Mouse (Mus musculus) olfactory bulb, adult 2 months (tissue): Measurements from ENCODE around the gene Klhdc8b. TPM values are rescaled to one million over a fixed set of nuclear protein-coding genes. Genes with fewer than 3 reads are reported as not detected.

Experiments
- H3K27ac ChIP-seq: fragments of 200-500 bp; 2 replicates; pipeline ENCODE4 v1.5.1; 2012; ENCODE audit warnings: low read depth, low read length; ENCODE audit not compliant: insufficient read depth
- H3K4me1 ChIP-seq: fragments of 200-500 bp; 2 replicates; pipeline ENCODE4 v1.6.1; 2012; ENCODE audit warnings: low read length; ENCODE audit not compliant: control insufficient read depth, insufficient read depth
- H3K4me3 ChIP-seq: fragments of 200-500 bp; 2 replicates; pipeline ENCODE4 v1.5.1; 2012; ENCODE audit warnings: mild to moderate bottlenecking, low read depth, low read length, moderate library complexity; ENCODE audit not compliant: insufficient read depth
- CTCF ChIP-seq: fragments of 200-500 bp; IDR thresholded peaks from 2 replicates; pipeline ENCODE4 v1.5.1; 2012; ENCODE audit warnings: low read depth, mild to moderate bottlenecking, low read length, moderate library complexity; ENCODE audit not compliant: insufficient read depth
- POLR2A ChIP-seq: fragments of 200-500 bp; IDR thresholded peaks from 2 replicates; pipeline ENCODE4 v1.6.1; 2012; ENCODE audit warnings: mild to moderate bottlenecking, low read depth, low read length, moderate library complexity; ENCODE audit not compliant: insufficient read depth
- WGBS: fragments of 180-500 bp; shearing (Covaris S2); methylation state at CpG from one replicate; pipeline ENCODE4 v1.1.7; 2018; 5-methylcytosine and 5-hydroxymethylcytosine counted together
- polyA plus RNA-seq: library from polyadenylated mRNA; stranded (reverse); fragments of >200 nt; gene quantifications from 2 replicates; pipeline ENCODE4 v1.2.4, GENCODE M21; 2012; ENCODE audit warnings: low replicate concordance; ENCODE audit not compliant: missing spikeins, insufficient read depth, insufficient read length

Gene Klhdc8b
- polyA plus RNA-seq, 1 experiment: not detected

- Histone ChIP-seq H3K27ac (no peak overlapping the region), H3K4me3 (0 out of 2 replicates have a peak overlapping the region, but pooled peaks have one; percentile 6), H3K4me1 (peaks cover 20% of the 10 kb centered on the region)
- 40% methylated on average over 16 of the region's 16 CpGs for WGBS
- TF ChIP-seq CTCF (no peak), POLR2A (no peak)
Measured at GRCm38 (mm10) chr9:108492043-108492750, 30.8 kb upstream of the Klhdc8b start.

GRCm38 (mm10) chr9:108491286-108491580 is 29.9 kb upstream of the Klhdc8b start:
- 4% methylated on average over 12 of the region's 12 CpGs for WGBS
- TF ChIP-seq CTCF: no peak
- no peak for TF ChIP-seq POLR2A
- peak overlapping the region; percentile 82 for H3K27ac ChIP-seq
- H3K4me1 ChIP-seq: peaks cover 20% of the 10 kb centered on the region
- H3K4me3 ChIP-seq: peak overlapping the region; percentile 81

- TF ChIP-seq CTCF (no peak), POLR2A (peak; percentile 69; the same call in 1 of the 2 replicates)
- Histone ChIP-seq H3K4me3 (peak within 1 kb of the TSS; percentile 81), H3K4me1 (peaks cover 20% of the 10 kb centered on the region), H3K27ac (peak within 1 kb of the TSS; percentile 82)
- under 1% methylated on average over 69 of the region's 69 CpGs for WGBS
Measured at GRCm38 (mm10) chr9:108490559-108491285, 29.3 kb upstream of the Klhdc8b start, which contains the start of gene Usp19. Usp19 (plus strand) TSS chr9:108490602.

GRCm38 (mm10) chr9:108489702-108490558 is 28.5 kb upstream of the Klhdc8b start:
- TF ChIP-seq CTCF (no peak), POLR2A (no peak)
- H3K4me3 ChIP-seq: peak overlapping the region; percentile 81
- H3K27ac ChIP-seq: peak overlapping the region; percentile 82
- H3K4me1 ChIP-seq: peaks cover 20% of the 10 kb centered on the region
- 55% methylated on average over 26 of the region's 26 CpGs for WGBS

GRCm38 (mm10) chr9:108489215-108489614 is 27.8 kb upstream of the Klhdc8b start:
- H3K27ac ChIP-seq: no peak overlapping the region
- TF ChIP-seq POLR2A (no peak), CTCF (no peak)
- H3K4me3 ChIP-seq: no peak overlapping the region
- WGBS: 96% methylated on average over 20 of the region's 20 CpGs
- peaks cover 20% of the 10 kb centered on the region for H3K4me1 ChIP-seq

- no peak overlapping the region for H3K27ac ChIP-seq
- TF ChIP-seq CTCF: no peak
- TF ChIP-seq POLR2A: no peak
- WGBS: 91% methylated on average over 17 of the region's 17 CpGs
- no peak overlapping the region for H3K4me3 ChIP-seq
- peaks cover 20% of the 10 kb centered on the region for H3K4me1 ChIP-seq
Measured at GRCm38 (mm10) chr9:108488403-108488802, 27.0 kb upstream of the Klhdc8b start.

GRCm38 (mm10) chr9:108486973-108487530 is 25.7 kb upstream of the Klhdc8b start:
- 93% methylated on average over 8 of the region's 8 CpGs for WGBS
- peaks cover 10% of the 10 kb centered on the region for H3K4me1 ChIP-seq
- TF ChIP-seq CTCF: no peak
- TF ChIP-seq POLR2A: no peak
- H3K27ac ChIP-seq: no peak overlapping the region
- H3K4me3 ChIP-seq: no peak overlapping the region

GRCm38 (mm10) chr9:108485301-108485875 is 24.0 kb upstream of the Klhdc8b start:
- TF ChIP-seq POLR2A (no peak), CTCF (no peak)
- 95% methylated on average over 19 of the region's 19 CpGs for WGBS
- Histone ChIP-seq H3K4me1 (peaks cover 4% of the 10 kb centered on the region), H3K4me3 (no peak overlapping the region), H3K27ac (no peak overlapping the region)
